Mouse (Mus musculus): ENCODE measurements at regions not wholly inside any gene's neighbourhood (a gene's known extent, or its start where the extent isn't known, plus 50 kb on each side); places are given as distances from the start of the nearest gene placed in this dataset.
"Not testable (repeated sequence)": the region's sequence is repeated elsewhere in the genome, so short reads cannot be mapped to it uniquely, and the experiment has no call there.

DNA sequence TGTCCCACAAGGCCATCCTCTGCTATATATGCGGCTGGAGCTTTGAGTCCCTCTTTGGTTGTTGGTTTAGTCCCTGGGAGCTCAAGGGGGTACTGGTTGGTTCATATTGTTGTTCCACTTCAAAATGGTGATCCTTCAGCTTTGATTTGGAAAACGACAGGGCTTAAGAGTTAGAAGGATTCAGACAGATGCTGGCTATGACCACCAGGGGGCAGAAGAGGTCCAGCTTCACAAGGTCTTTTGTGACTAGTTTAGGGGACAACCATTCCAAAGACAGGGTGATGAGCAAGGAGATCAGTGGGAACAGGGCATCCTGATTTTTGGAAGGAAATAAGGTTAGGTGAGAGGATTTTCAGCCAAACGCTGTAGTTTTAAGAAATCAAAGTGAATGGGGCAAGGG lies 399.9 kb upstream of the Igfbp7 start:
- peak; percentile 22 to 23 for DNase-seq

DNA sequence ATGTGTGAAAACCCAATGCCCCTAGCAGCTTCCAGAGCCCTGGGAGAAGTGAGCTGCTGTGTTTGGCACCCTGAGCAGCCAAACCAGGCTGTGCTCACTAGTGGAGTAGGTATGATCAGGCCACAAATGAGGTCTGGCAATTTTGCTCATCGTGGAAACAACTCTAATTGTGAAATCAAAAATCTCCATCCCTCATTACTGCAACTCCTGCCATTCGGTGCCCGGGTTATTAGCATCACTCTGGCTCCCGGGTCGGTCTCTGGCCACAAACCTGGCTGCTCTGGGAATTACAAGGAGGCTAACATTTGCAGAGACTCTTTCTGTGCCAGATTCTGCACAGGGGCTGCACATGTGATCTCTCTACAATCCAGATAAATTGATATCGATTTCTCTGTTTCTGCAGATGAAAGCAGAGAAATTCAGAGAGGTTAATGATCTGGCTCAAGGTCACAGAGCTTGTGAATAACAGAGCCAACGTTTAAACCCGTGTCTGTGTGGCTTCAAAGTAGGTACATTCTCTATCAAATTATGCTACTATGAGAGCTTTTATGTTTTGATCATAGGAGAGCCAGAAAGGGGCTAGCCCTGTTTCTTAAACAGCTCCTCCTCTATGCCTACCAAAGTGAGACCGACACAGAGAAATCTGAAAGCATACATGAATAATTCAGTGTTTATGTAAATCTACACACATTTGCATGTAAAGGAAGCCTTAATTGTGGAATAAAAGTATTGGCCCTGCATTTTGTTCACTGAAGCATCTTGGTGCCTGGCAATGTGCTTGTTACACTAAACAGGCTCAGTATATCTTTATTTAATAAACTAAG lies 398.7 kb upstream of the Igfbp7 start:
- no peak for DNase-seq

DNA sequence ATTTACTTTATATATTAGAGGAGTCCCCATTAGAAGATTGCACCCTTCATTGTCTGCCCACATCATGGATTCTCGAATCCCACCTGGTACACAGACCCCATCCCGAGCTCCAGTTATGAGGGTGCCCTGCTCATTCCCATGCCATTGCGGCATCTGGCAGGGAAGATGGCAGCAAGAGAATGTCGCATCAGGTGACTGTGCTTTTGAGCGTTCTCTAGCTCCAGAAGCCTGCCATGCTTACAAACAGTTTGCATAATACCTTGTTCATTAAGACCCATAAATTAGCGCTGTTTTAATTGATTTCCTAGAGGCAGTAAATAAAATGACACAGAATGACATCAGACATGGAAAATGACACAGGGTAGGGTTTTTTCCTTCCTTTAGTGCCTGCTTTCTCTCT lies 398.0 kb upstream of the Igfbp7 start:
- no peak for DNase-seq

DNA sequence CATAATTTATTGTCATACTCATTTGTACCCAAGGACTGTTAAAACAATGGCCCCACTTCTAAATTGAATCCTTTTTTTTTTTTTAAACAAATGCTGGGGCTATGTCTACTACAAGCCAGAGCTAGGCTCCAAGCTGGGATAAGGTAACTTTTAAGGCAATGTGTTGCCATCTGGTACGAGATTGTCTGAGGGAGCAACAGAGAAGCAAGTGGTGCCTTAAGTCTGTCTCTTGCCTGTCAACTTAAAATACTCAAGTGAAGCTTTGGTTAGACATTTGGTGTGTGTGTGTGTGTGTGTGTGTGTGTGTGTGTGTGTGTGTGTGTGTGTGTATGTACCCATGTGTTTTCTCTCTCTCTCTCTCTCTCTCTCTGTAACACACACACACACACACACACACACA lies 397.5 kb upstream of the Igfbp7 start:
- DNase-seq = no peak

DNA sequence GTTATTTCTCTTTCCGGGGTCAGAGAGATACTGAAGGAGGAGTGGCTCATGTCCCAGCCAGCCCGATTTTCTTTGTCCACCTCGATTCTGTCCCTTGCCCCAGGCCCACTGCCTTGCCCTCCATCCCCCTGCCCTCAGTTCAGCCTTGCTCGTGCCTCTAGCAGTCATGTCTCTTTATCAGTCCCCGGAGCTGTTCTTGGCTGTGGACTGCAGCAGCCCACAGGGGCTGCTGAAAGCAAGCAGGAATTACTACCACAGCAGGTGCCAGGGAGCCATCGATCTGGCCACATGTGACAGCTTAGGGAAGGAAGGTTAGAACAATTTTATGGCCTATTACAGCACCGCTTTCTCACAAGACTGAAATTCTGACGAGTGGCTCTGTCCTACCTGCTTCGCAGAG lies 396.3 kb upstream of the Igfbp7 start:
- DNase-seq = no peak

DNA sequence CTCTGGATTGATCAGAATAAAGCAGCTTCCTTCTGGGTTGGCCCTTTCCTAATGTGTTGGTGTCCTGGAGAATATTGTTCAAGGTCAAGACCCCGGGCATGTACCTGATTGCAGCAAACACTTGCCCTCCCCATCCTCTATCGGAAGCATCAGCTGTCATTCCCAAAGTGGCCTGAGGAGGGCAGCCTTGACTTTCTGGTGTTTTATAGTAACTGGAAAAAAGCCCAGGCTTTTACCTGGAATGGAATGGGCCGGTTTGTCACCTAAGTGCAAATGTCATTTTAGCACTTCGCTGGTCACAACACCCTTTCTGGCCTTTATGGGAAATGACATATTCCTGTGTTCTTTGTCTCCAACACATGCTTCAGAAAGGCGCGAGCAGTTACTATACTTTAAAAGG lies 395.7 kb upstream of the Igfbp7 start:
- no peak for DNase-seq

DNA sequence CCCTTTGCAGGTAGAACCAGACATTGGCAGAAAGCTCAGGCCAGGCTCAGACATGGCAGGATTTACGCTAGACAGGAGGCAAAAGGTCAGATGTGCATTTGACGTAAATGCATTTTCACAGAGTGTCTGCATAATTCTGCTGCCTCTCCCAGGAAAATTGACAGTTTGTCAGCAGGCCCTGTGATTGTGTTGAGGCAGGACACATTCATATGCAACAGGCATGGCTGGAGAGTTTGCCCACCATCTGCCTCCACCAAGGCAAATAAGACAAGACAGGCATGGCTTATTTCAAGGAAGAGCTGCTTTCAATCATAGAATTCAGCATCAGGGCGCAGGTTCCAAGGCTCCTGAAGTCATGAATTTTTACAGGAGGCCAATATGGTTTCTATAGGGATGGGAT lies 389.1 kb upstream of the Igfbp7 start:
- DNase-seq = no peak

DNA sequence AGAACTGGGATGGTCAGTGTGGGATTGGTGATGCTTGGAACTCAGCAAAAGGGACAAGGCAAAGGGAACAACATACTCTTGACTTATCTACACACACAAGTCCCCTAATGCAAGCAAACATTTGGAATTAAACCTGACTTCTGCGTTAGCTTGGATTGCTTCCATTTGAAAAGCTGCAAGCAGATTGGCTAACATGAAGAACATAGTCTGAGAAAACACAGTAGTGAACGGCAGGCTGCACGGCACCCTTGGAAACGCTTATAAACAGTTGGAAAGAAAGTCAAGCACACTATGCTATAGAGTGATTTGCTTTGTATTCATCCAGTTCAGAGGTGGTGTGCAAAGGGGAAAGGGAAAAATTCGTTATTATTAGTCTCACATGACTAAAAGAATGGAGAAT lies 387.9 kb upstream of the Igfbp7 start:
- DNase-seq = no peak

DNA sequence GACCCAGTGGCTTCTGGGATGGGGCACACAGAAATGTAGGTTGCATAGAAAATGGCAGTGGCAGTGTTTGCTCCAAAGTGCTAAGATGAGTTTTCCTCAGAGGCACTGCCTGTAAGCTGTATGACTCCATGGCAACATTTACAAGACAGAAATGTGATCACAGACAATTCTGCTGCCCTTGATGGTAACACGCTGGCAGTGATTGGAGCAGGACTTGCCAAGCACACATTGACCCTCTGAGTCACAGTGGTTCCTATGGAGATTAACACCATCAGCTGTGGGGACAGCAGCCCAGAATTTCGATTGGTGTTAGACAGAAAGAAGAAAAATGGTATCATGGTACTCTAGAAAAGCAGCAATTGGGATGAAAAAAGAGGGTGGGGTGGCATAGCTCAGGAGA lies 376.1 kb upstream of the Igfbp7 start:
- no peak for DNase-seq

DNA sequence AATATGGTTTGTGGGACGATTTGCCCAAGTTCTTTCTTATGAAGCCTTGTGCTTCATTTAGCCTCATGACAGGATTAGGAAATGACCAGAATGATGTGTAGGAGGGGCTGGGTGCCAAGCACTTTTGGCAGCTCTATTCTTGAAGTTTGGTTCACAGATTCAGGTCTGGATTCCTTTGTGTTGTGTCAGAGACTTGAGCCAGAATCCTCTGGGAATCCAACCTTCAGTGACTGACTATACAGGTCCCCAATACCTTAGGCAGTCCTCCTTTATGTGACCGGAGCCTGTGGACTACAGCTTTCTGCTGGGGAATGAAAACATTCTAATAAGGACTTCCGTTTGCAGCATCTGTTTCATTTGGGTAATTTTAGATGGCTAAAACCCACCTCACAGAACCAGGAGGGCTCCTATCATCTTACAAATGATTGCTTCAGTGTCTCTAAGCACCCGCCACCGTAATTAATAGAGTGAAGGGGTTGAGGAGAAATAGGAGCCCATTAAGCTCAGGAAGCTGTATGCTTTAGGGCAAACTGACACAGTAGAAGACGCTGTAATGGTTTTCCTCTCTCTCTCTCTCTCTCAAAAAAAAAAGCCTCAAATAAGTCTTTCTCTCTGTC lies 354.7 kb upstream of the Igfbp7 start:
- no peak for DNase-seq

DNA sequence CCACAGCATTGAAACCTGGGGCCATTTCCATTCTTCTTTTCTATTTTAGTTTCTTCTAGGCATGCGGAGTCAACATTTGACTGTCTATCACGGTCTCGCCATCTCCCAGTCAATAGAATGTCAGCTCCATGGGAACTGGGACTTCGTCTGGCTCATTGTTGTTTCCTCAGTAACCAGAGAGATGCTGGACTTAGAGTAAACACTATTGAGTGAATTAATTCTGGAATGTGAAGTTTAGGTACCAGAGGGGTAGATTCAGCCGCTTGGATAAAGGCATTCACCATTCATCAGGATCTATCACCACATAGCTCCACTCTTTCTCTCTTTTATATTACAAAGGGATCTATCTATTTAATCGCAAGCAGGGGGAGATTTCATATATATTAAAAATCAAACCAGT lies 354.2 kb upstream of the Igfbp7 start:
- no peak for DNase-seq

DNA sequence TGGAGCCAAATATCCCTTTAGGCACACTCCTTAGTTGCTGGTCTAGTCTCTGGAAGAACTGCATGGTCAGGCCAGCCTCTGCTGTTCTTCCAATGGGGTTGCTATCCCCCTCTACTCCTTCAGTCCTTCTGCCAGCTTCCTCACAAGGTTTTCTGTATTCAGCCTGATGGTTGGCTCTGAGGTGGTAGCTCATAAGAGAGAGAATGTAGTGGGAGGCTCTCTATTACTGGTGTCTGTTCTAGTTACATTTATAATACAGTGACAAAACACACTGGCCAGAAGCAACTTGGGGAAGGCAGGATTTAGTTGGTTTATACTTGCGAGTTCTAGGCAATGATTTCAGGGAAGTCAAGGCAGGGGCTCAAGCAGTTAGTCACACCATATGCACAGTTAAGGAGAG lies 341.1 kb upstream of the Igfbp7 start:
- no peak for DNase-seq

DNA sequence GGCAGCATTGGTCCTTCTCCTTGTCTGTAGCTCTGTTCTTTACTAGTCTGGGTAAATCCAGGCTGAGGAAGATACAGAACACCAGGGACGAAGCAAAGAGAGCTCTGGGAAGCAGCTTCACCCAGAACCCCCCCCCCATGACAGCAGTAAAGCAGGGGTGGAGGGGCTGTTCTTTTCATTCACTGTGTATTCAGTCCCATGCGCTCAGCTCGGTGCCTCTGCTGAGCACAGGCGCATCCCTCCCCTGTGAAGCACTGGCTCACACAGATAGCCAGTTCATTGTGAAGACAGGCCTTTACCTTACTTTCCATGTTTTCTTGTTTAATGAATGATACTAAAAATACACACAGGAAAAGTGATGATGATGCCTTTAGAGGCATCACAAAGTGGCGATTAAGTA lies 338.8 kb upstream of the Igfbp7 start:
- DNase-seq = no peak

DNA sequence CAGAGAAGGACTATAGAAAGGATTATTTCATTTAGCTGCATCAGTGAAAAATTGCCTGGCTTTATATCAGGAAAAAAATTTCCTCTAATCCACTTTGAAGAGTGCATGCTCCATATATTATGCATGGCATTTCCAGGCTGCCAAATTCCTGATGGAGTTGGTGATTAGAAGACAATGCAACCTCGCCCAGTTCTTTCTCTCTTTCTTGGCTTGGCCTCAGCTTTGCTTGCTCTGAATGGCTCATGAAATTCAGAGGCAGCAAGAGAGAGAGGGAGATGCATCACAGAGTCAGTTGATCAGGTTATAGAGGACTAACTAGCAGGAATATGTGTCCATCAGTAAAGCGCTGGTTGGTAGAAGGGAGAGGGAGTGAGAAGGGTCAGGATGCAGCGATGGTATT lies 335.6 kb upstream of the Igfbp7 start:
- DNase-seq = no peak

DNA sequence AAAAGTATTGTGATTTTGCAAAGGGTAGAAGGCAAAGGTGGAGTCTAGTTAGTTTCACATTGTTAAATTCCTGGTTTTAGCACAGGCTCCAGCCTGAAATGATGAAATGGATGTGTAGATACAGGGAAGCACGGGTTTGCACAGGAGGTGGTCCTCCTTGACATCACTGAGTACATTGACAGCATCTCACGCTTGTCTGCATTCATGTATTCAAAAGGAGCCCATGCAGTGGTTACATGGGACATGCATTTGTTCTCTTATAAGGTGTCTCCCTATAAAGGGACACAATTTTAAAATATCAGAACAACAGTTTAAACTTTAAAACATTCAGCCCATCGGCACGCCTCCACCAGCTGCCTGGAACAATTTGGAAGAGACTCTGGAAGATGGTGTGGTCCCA lies 322.4 kb upstream of the Igfbp7 start:
- not testable (repeated sequence) for DNase-seq

DNA sequence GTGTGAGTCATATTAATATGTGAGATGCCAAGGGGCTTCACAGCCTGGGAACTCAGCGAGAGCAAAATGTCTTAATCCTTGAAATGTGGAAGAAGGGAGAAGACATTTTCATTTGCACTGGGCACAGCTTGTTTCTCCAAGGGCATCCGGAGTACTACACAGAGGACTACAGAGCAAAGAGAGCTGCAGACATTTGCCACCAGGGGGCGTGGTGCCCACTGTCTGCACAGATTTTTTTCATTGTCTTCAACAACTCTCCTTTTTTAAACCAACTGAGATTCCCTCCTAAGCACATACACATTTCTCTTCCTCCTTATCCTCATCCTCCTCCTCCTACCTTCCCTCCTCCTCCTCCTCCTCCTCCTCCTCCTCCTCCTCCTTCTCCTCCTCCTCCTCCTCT lies 273.8 kb upstream of the Igfbp7 start:
- DNase-seq = no peak

DNA sequence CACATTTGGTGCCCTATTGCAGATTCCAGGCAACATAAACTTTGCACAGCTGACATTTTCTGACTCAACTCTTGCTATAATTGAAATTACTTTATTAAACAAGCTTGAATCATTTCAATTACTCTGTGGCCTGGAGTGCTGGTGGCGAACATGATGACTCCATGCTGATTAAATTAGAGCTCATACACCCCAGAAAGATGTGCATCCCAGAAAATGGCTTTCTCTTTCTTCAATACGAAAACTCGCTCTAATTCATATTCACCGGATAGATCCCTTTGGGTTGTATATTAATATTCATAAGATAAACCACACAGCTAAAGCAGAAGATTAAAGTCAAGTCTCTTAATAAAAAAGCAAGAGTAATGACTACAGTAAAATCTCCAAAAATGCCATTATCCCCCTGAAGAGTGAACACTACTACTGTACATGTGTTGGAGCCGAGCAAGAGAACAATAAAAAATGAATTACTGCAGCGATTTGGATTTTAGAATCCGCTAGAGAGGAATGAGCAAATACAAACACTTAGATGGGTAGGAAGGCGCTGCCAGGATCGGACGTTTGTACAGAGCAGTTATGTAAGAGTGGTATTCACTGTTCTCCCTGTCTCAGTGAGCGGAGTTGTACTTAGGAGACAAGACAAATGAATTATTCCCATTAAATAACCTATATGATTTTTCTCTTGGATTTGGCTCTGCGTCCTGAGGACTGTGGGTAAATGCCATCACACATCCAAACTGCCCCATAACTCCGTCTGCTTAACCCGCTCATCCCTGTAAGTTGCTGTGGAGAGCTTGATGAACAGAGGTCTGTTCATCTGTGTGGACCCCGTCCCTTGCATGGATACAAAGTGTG lies 264.5 kb upstream of the Igfbp7 start:
- DNase-seq = no peak

DNA sequence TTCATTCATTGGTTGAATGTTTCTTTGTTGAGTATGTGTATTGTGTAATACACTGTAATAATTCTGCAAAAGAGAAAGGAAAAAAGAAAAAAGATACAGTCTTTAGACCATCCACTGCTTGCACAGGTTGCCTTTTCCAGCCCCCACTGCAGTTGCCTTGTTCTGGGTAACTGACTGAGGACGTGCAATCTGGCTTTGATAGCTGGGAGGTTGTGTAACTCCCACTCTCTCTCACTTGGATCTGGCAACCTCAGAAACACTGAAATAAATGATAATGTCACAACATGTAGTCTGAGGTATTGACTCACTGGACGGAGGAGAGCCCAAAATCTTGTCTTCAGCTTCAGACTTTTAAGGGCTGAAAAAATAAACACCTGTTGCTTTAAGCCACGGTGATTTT lies 255.3 kb upstream of the Igfbp7 start:
- DNase-seq = no peak

DNA sequence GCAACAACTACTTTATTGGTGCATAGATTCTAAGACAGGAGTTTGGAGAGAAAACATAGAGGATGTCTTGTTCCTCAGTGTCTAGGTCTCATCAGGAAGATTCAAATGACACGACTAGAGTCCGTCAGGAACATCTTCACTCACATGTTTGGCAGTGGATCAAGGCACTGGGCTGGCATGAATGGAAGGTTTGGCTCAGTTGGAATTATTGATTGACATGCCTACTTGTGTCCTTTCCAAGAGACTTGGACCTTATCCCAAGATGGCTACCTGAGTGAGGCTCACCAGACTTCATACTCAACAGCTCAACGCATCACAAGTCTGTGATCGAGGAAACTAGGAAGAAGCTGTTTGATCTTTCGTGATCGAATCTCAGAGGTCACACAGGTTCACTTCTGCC lies 251.2 kb upstream of the Igfbp7 start:
- DNase-seq = no peak

DNA sequence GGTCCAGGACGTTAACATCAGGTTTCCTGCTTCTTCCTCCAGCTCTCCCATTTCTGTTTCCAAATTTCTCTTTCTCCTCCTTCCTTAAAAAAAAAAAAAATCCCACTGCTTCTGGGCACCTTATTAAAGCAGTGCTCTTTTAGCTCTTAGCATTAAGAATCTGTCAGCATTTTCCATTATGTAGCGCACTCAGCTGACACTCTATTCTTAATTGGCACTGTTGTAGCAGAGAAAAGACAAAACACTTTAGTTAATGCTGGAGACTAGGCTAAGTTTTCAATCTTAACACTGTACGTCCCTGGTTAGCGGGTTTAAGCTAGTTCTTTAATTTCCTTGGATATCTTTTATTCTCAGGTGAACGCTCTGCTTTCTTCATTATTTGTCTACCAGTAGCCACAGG lies 236.8 kb upstream of the Igfbp7 start:
- DNase-seq = no peak

DNA sequence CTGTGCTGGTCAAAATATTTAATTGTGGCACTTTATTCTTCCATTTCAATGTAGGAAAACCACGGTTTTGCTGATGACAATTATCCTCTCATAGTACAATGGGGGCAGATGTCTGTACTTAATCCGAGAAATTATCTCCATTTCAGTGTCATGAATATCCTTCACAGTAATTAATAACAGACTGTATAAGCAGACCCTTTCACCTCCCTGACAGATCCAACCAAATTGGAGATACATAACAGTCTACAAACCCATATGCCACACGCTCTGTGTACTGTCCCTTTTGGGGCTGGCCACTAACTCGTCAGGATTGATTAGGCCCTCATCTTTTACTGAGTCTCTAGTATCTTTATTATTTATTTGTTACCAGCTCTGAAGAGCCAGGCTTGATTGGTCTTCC lies 212.6 kb upstream of the Igfbp7 start:
- no peak for DNase-seq

DNA sequence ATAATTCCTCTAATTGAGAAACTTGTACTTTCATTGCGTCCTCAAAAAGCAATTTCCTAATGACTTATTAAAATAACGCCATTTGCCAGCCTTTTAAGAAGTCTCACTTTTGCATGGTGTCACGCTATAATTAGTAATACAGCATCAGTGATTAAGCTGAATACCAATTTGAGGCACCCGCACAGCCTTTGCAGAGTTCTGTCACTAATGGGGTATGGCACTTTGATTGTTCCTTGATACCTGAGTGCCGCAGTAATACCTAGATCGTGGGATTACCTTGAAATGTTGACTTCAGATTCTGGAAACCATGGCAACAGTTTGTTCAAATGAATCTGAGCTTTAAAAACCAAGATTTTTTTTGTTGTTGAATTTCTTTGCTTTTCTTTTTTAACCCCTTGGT lies 202.7 kb upstream of the Igfbp7 start:
- no peak for DNase-seq

DNA sequence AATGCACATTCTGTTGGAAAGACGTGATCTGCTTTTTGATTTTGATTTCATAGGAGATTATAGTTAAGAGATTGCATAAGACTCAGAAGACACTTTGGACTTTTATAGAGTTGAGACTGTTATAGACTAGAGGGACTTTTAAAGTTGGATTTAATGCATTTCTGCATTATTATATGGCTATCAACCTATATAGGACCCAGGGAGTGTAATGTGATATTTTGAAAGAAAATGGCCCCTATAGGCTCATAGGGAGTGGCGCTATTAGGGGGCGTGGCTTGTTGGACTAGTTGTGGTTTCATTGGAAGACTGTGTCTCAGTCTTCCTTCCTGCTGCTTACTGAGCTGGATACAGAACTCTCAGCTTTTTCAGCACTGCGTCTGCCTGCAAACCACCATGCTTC lies 186.9 kb upstream of the Igfbp7 start:
- DNase-seq = no peak

DNA sequence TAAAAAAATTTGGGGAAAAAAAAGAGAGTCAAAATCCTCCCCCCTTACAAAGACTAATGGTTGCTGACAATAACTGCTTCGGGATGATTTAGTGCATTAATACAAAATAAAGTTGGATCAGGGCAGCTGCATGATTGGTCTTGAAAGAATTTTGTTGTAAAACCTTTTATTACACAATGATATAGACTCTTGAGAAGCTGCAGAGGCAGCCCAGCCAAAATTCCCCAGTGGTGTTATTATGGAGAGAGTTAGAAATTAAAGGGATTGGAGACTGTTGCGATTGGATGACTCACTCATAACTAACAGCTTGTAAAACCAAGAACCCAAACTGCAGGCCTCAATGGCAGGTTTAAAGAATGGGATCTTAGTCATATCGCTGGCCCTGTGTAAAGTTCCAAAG lies 181.4 kb upstream of the Igfbp7 start:
- DNase-seq = no peak

Data from B cell, adult 2 months (primary cell).